Mouse (Mus musculus) neural tube, embryonic 11.5 days (tissue): ENCODE measurements around the gene Musk. TPM values are rescaled to one million over a fixed set of nuclear protein-coding genes. Genes with fewer than 3 reads are reported as not detected.

Experiments used
- ATAC-seq: fragments of 200-750 bp; cut with Nextera tagmentation; 2 replicates; pipeline ENCODE4 v1.8.0; 2017; ENCODE audit warnings: moderate number of reproducible peaks, mild to moderate bottlenecking, moderate TSS enrichment, moderate library complexity; ENCODE audit not compliant: insufficient read depth, low FRiP score, low TSS enrichment
- DNase-seq: peaks from one replicate; pipeline ENCODE4 v3.0.0-alpha.2; 2015; ENCODE audit warnings: low spot score
- H3K27ac ChIP-seq: fragments of 300-500 bp; sonication (generic); 2 replicates; pipeline ENCODE4 v1.5.1; 2014; ENCODE audit warnings: low read depth, mild to moderate bottlenecking, low read length
- H3K27me3 ChIP-seq: fragments of 300-500 bp; sonication (generic); 2 replicates; pipeline ENCODE4 v1.6.1; 2014; ENCODE audit warnings: mild to moderate bottlenecking, low read length, mixed read lengths; ENCODE audit not compliant: control insufficient read depth, insufficient read depth
- H3K36me3 ChIP-seq: fragments of 300-500 bp; sonication (generic); 2 replicates; pipeline ENCODE4 v1.6.1; 2014; ENCODE audit warnings: mild to moderate bottlenecking, low read length, moderate library complexity, mixed read lengths; ENCODE audit not compliant: control insufficient read depth, insufficient read depth
- H3K4me1 ChIP-seq: fragments of 300-500 bp; sonication (generic); 2 replicates; pipeline ENCODE4 v1.6.1; 2014; ENCODE audit warnings: low read length, mixed read lengths; ENCODE audit not compliant: control insufficient read depth, insufficient read depth
- H3K4me2 ChIP-seq: fragments of 300-500 bp; sonication (generic); 2 replicates; pipeline ENCODE4 v1.6.1; 2014; ENCODE audit warnings: low read depth, mild to moderate bottlenecking, moderate library complexity
- H3K4me3 ChIP-seq: fragments of 300-500 bp; sonication (generic); 2 replicates; pipeline ENCODE4 v1.5.1; 2014; ENCODE audit warnings: low read depth, low read length
- H3K9ac ChIP-seq: fragments of 300-500 bp; sonication (generic); 2 replicates; pipeline ENCODE4 v1.6.1; 2014; ENCODE audit warnings: mild to moderate bottlenecking, low read length
- H3K9me3 ChIP-seq: fragments of 300-500 bp; sonication (generic); 2 replicates; pipeline ENCODE4 v1.6.1; 2016; ENCODE audit warnings: low read length; ENCODE audit not compliant: control insufficient read depth
- WGBS: fragments of 180-500 bp; shearing (Covaris S2); extraction: QIAGEN DNeasy Blood & Tissue Kit; methylation state at CpG from one replicate; pipeline ENCODE4 v1.1.7; 2014; 5-methylcytosine and 5-hydroxymethylcytosine counted together
- polyA plus RNA-seq: library from polyadenylated mRNA; unstranded; fragments of >200 nt; fragmentation: Nextera tagmentation; extraction: Ambion mirVana; gene quantifications from 2 replicates; pipeline ENCODE4 v1.2.1, GENCODE M21; 2014

The Musk gene
- polyA plus RNA-seq, 1 experiment from 2014 or later = 1.3 TPM

- Histone ChIP-seq H3K27ac (no peak overlapping the region), H3K4me2 (no peak overlapping the region), H3K4me3 (no peak overlapping the region), H3K27me3 (no peaks in the 10 kb centered on the region), H3K36me3 (no peaks in the 10 kb centered on the region), H3K9me3 (no peaks in the 10 kb centered on the region), H3K9ac (no peak overlapping the region), H3K4me1 (no peaks in the 10 kb centered on the region)
- ATAC-seq = no peak
- 92% methylated on average over 4 of the region's 4 CpGs for WGBS
- no peak for DNase-seq
These were observed 44.3 kb downstream of the Musk start for GRCm38 (mm10) chr4:58330016-58330415.

- Histone ChIP-seq H3K4me1 (no peaks in the 10 kb centered on the region), H3K9ac (no peak overlapping the region), H3K36me3 (no peaks in the 10 kb centered on the region), H3K9me3 (no peaks in the 10 kb centered on the region), H3K27ac (no peak overlapping the region), H3K4me2 (no peak overlapping the region), H3K27me3 (no peaks in the 10 kb centered on the region), H3K4me3 (no peak overlapping the region)
- DNase-seq (no peak), ATAC-seq (no peak)
- 88% methylated on average over 10 of the region's 10 CpGs for WGBS
These were observed 45.3 kb downstream of the Musk start for GRCm38 (mm10) chr4:58330864-58331638.

GRCm38 (mm10) chr4:58332394-58332793, 46.6 kb downstream of the Musk start:
- no peaks in the 10 kb centered on the region for H3K9me3 ChIP-seq
- no peaks in the 10 kb centered on the region for H3K4me1 ChIP-seq
- no peak for ATAC-seq
- WGBS = 32% methylated on average over 3 of the region's 3 CpGs
- H3K9ac ChIP-seq = no peak overlapping the region
- no peaks in the 10 kb centered on the region for H3K27me3 ChIP-seq
- no peak for DNase-seq
- no peak overlapping the region for H3K4me3 ChIP-seq
- no peaks in the 10 kb centered on the region for H3K36me3 ChIP-seq
- no peak overlapping the region for H3K27ac ChIP-seq
- H3K4me2 ChIP-seq = no peak overlapping the region

GRCm38 (mm10) chr4:58336227-58336626, 50.5 kb downstream of the Musk start:
- ATAC-seq = no peak
- Histone ChIP-seq H3K4me2 (no peak overlapping the region), H3K27me3 (no peaks in the 10 kb centered on the region), H3K27ac (no peak overlapping the region), H3K4me3 (no peak overlapping the region), H3K9me3 (no peaks in the 10 kb centered on the region), H3K36me3 (no peaks in the 10 kb centered on the region), H3K9ac (no peak overlapping the region), H3K4me1 (no peaks in the 10 kb centered on the region)
- DNase-seq = no peak
- WGBS = 82% methylated on average over 2 of the region's 2 CpGs

GRCm38 (mm10) chr4:58339226-58339625, 53.5 kb downstream of the Musk start:
- no peaks in the 10 kb centered on the region for H3K4me1 ChIP-seq
- ATAC-seq (no peak), DNase-seq (no peak)
- no peaks in the 10 kb centered on the region for H3K9me3 ChIP-seq
- no peaks in the 10 kb centered on the region for H3K27me3 ChIP-seq
- no peak overlapping the region for H3K4me2 ChIP-seq
- no peaks in the 10 kb centered on the region for H3K36me3 ChIP-seq
- no peak overlapping the region for H3K27ac ChIP-seq
- WGBS = 45% methylated on average over 3 of the region's 3 CpGs
- no peak overlapping the region for H3K4me3 ChIP-seq
- no peak overlapping the region for H3K9ac ChIP-seq

GRCm38 (mm10) chr4:58350206-58350605, 64.4 kb downstream of the Musk start:
- Histone ChIP-seq H3K4me3 (no peak overlapping the region), H3K9ac (no peak overlapping the region), H3K27me3 (no peaks in the 10 kb centered on the region), H3K4me1 (no peaks in the 10 kb centered on the region), H3K27ac (no peak overlapping the region), H3K9me3 (no peaks in the 10 kb centered on the region), H3K4me2 (no peak overlapping the region), H3K36me3 (no peaks in the 10 kb centered on the region)
- DNase-seq = no peak
- ATAC-seq = no peak
- WGBS = 92% methylated on average over 7 of the region's 7 CpGs

- H3K27me3 ChIP-seq = no peaks in the 10 kb centered on the region
- no peak for DNase-seq
- 54% methylated on average over 10 of the region's 10 CpGs for WGBS
These were observed 65.4 kb downstream of the Musk start for GRCm38 (mm10) chr4:58351165-58351564.

GRCm38 (mm10) chr4:58351590-58351989, 65.8 kb downstream of the Musk start:
- DNase-seq (no peak), ATAC-seq (no peak)
- H3K4me3 ChIP-seq = no peak overlapping the region
- H3K27me3 ChIP-seq = no peaks in the 10 kb centered on the region
- no peaks in the 10 kb centered on the region for H3K9me3 ChIP-seq
- 64% methylated on average over 5 of the region's 5 CpGs for WGBS
- H3K9ac ChIP-seq = no peak overlapping the region
- no peaks in the 10 kb centered on the region for H3K4me1 ChIP-seq
- H3K4me2 ChIP-seq = no peak overlapping the region
- no peak overlapping the region for H3K27ac ChIP-seq
- H3K36me3 ChIP-seq = no peaks in the 10 kb centered on the region

More at GRCm38 (mm10) chr4:58351165-58351564, 65.4 kb downstream of the Musk start:
- Histone ChIP-seq H3K36me3 (no peaks in the 10 kb centered on the region), H3K9ac (no peak overlapping the region), H3K4me2 (no peak overlapping the region), H3K27ac (no peak overlapping the region), H3K4me1 (no peaks in the 10 kb centered on the region), H3K4me3 (no peak overlapping the region), H3K9me3 (no peaks in the 10 kb centered on the region)
- ATAC-seq = no peak

- H3K4me1 ChIP-seq = no peaks in the 10 kb centered on the region
- H3K9me3 ChIP-seq = no peaks in the 10 kb centered on the region
- H3K4me2 ChIP-seq = no peak overlapping the region
- no peak overlapping the region for H3K4me3 ChIP-seq
- no peak for ATAC-seq
- no peaks in the 10 kb centered on the region for H3K27me3 ChIP-seq
- WGBS = 86% methylated on average over 4 of the region's 4 CpGs
- H3K36me3 ChIP-seq = no peaks in the 10 kb centered on the region
- H3K9ac ChIP-seq = no peak overlapping the region
- H3K27ac ChIP-seq = no peak overlapping the region
- no peak for DNase-seq
These were observed 73.2 kb downstream of the Musk start for GRCm38 (mm10) chr4:58358996-58359395.
